Mouse (Mus musculus): ENCODE data around the gene Gstt1. TPM values are rescaled to one million over a fixed set of nuclear protein-coding genes. Genes with fewer than 3 reads are reported as not detected.

Gene Gstt1
- polyA plus RNA-seq, 1 experiment from 2014 or later, result 31.9 TPM

GRCm38 (mm10) chr10:75797619-75798175 lies 687 bp downstream of the Gstt1 start:
- Histone ChIP-seq H3K4me2 (peak overlapping the region; percentile 73), H3K9me3 (no peaks in the 10 kb centered on the region), H3K4me3 (peak overlapping the region; percentile 46), H3K27me3 (no peaks in the 10 kb centered on the region), H3K4me1 (peaks cover 17% of the 10 kb centered on the region), H3K9ac (peak overlapping the region; percentile 30), H3K27ac (peak overlapping the region; percentile 32), H3K36me3 (no peaks in the 10 kb centered on the region)
- peak; percentile 71; the same call in 1 of the 2 replicates for ATAC-seq (ENCODE audit: borderline replicate concordance, extremely low read depth, low FRiP score, low TSS enrichment)
- 0% methylated on average over 11 of the region's 12 CpGs for WGBS

GRCm38 (mm10) chr10:75796731-75797516 lies 1.5 kb downstream of the Gstt1 start:
- peak overlapping the region; percentile 73 for H3K4me2 ChIP-seq
- peaks cover 17% of the 10 kb centered on the region for H3K4me1 ChIP-seq
- ATAC-seq (ENCODE audit: borderline replicate concordance, extremely low read depth, low FRiP score, low TSS enrichment), result 0 out of 2 replicates have a peak, but pooled peaks have one; percentile 6
- H3K36me3 ChIP-seq, result no peaks in the 10 kb centered on the region
- H3K27me3 ChIP-seq, result no peaks in the 10 kb centered on the region
- H3K4me3 ChIP-seq, result peak overlapping the region; percentile 46
- H3K9me3 ChIP-seq, result no peaks in the 10 kb centered on the region
- 36% methylated on average over 11 of the region's 11 CpGs for whole genome bisulfite sequencing
- H3K27ac ChIP-seq, result no peak overlapping the region
- peak overlapping the region; percentile 30 for H3K9ac ChIP-seq

- Histone ChIP-seq H3K9me3 (no peaks in the 10 kb centered on the region), H3K27me3 (no peaks in the 10 kb centered on the region), H3K9ac (no peak overlapping the region), H3K27ac (no peak overlapping the region), H3K4me1 (peaks cover 20% of the 10 kb centered on the region), H3K4me2 (no peak overlapping the region), H3K36me3 (no peaks in the 10 kb centered on the region), H3K4me3 (no peak overlapping the region)
- 37% methylated on average over 3 of the region's 3 CpGs for WGBS
- no peak for ATAC-seq (ENCODE audit: borderline replicate concordance, extremely low read depth, low FRiP score, low TSS enrichment)
Observed at GRCm38 (mm10) chr10:75794880-75795279, 3.5 kb downstream of the Gstt1 start.

- WGBS, result 8% methylated on average over 7 of the region's 7 CpGs
- no peak overlapping the region for H3K9ac ChIP-seq
- no peak for ATAC-seq (ENCODE audit: borderline replicate concordance, extremely low read depth, low FRiP score, low TSS enrichment)
- H3K4me1 ChIP-seq, result peaks cover 14% of the 10 kb centered on the region
- H3K27me3 ChIP-seq, result no peaks in the 10 kb centered on the region
- H3K27ac ChIP-seq, result peak overlapping the region; percentile 7; the same call in 1 of the 2 replicates
- no peaks in the 10 kb centered on the region for H3K9me3 ChIP-seq
- no peak overlapping the region for H3K4me2 ChIP-seq
- H3K4me3 ChIP-seq, result no peak overlapping the region
- no peaks in the 10 kb centered on the region for H3K36me3 ChIP-seq
Observed at GRCm38 (mm10) chr10:75790773-75791172, 7.6 kb downstream of the Gstt1 start.

- H3K36me3 ChIP-seq, result no peaks in the 10 kb centered on the region
- H3K27ac ChIP-seq, result no peak overlapping the region
- H3K9ac ChIP-seq, result no peak overlapping the region
- no peaks in the 10 kb centered on the region for H3K27me3 ChIP-seq
- H3K9me3 ChIP-seq, result no peaks in the 10 kb centered on the region
- WGBS, result 68% methylated on average over 5 of the region's 5 CpGs
- H3K4me2 ChIP-seq, result no peak overlapping the region
- no peak overlapping the region for H3K4me3 ChIP-seq
- peaks cover 8% of the 10 kb centered on the region for H3K4me1 ChIP-seq
- ATAC-seq (ENCODE audit: borderline replicate concordance, extremely low read depth, low FRiP score, low TSS enrichment), result no peak
Observed at GRCm38 (mm10) chr10:75789841-75790240, 8.5 kb downstream of the Gstt1 start.

- H3K4me3 ChIP-seq, result no peak overlapping the region
- no peak overlapping the region for H3K4me2 ChIP-seq
- no peaks in the 10 kb centered on the region for H3K9me3 ChIP-seq
- no peak overlapping the region for H3K9ac ChIP-seq
- no peaks in the 10 kb centered on the region for H3K27me3 ChIP-seq
- 86% methylated on average over 6 of the region's 6 CpGs for WGBS
- H3K4me1 ChIP-seq, result peaks cover 3% of the 10 kb centered on the region
- H3K36me3 ChIP-seq, result no peaks in the 10 kb centered on the region
- ATAC-seq (ENCODE audit: borderline replicate concordance, extremely low read depth, low FRiP score, low TSS enrichment), result no peak
- no peak overlapping the region for H3K27ac ChIP-seq
Observed at GRCm38 (mm10) chr10:75789081-75789735, 9.2 kb downstream of the Gstt1 start.

GRCm38 (mm10) chr10:75788277-75788676 lies 10.1 kb downstream of the Gstt1 start:
- peaks cover 3% of the 10 kb centered on the region for H3K4me1 ChIP-seq
- H3K4me2 ChIP-seq, result no peak overlapping the region
- H3K4me3 ChIP-seq, result no peak overlapping the region
- H3K27me3 ChIP-seq, result no peaks in the 10 kb centered on the region
- WGBS, result 86% methylated on average over 8 of the region's 8 CpGs
- H3K27ac ChIP-seq, result no peak overlapping the region
- H3K9ac ChIP-seq, result no peak overlapping the region
- no peak for ATAC-seq (ENCODE audit: borderline replicate concordance, extremely low read depth, low FRiP score, low TSS enrichment)
- H3K9me3 ChIP-seq, result no peaks in the 10 kb centered on the region
- no peaks in the 10 kb centered on the region for H3K36me3 ChIP-seq

GRCm38 (mm10) chr10:75785442-75785841 lies 12.9 kb downstream of the Gstt1 start:
- Histone ChIP-seq H3K27ac (no peak overlapping the region), H3K9ac (no peak overlapping the region), H3K4me3 (no peak overlapping the region), H3K4me1 (peaks cover 12% of the 10 kb centered on the region), H3K36me3 (no peaks in the 10 kb centered on the region), H3K4me2 (no peak overlapping the region), H3K9me3 (no peaks in the 10 kb centered on the region), H3K27me3 (0 out of 2 replicates have a peak, but pooled peaks cover 4% of the 10 kb centered on the region)
- WGBS, result 57% methylated on average over 1 of the region's 1 CpGs
- ATAC-seq (ENCODE audit: borderline replicate concordance, extremely low read depth, low FRiP score, low TSS enrichment), result no peak

- Histone ChIP-seq H3K4me2 (peak within 1 kb of the TSS; percentile 81), H3K4me1 (peaks cover 14% of the 10 kb centered on the region), H3K27me3 (peaks cover 21% of the 10 kb centered on the region; the same call in 1 of the 2 replicates), H3K27ac (peak within 1 kb of the TSS; percentile 88), H3K9me3 (no peaks in the 10 kb centered on the region), H3K9ac (peak within 1 kb of the TSS; percentile 54), H3K4me3 (peak within 1 kb of the TSS; percentile 51), H3K36me3 (no peaks in the 10 kb centered on the region)
- ATAC-seq (ENCODE audit: borderline replicate concordance, extremely low read depth, low FRiP score, low TSS enrichment), result peak; percentile 87
- 2% methylated on average over 28 of the region's 28 CpGs for WGBS
Observed at GRCm38 (mm10) chr10:75780769-75781578, 17.4 kb downstream of the Gstt1 start, which contains the start of the genes Gm20441 and Gstt3. TSS of gene Gm20441 (minus strand) at chr10:75780954. TSS of gene Gstt3 (minus strand) at chr10:75781414.

GRCm38 (mm10) chr10:75779206-75780174 lies 18.9 kb downstream of the Gstt1 start:
- Histone ChIP-seq H3K9ac (no peak overlapping the region), H3K36me3 (no peaks in the 10 kb centered on the region), H3K9me3 (no peaks in the 10 kb centered on the region), H3K4me2 (peak overlapping the region; percentile 81), H3K4me1 (peaks cover 14% of the 10 kb centered on the region), H3K4me3 (peak overlapping the region; percentile 51), H3K27me3 (peaks cover 21% of the 10 kb centered on the region; the same call in 1 of the 2 replicates), H3K27ac (no peak overlapping the region)
- WGBS, result 30% methylated on average over 15 of the region's 15 CpGs
- ATAC-seq (ENCODE audit: borderline replicate concordance, extremely low read depth, low FRiP score, low TSS enrichment), result peak; percentile 17; the same call in 1 of the 2 replicates
